ENCODE assay signal across 8 mouse cellular contexts in the genomic region with DNA sequence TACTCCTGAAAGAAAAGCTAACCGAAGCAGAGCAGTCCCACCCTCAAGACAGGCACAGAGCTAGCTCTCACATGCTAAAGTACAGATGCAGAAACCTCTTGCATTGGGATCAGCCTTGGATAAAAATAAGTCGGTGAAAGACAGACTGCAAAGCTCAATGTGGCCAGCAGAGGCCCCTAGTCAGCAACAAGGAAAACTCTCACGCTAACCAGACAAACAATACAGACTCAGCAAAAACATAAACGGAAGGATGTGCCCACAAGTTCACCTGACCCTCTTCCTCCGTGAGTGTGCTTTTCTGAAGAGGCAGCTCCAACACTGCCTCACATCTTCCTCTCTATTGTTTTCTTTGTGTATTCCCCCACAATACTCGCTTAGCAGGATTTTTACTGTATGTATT.
DNase-seq lines count a peak whose midpoint lies in the region; ATAC-seq and TF ChIP-seq lines count a peak whose summit lies in the region.

No protein-coding gene starts in this region.

- WGBS in heart, embryonic 14.5 days: 14% methylated on average over 6 of the region's 6 CpGs
- WGBS in liver, embryonic 11.5 days: 12% methylated on average over 6 of the region's 6 CpGs
- 13% methylated on average over 6 of the region's 6 CpGs for WGBS in stomach, embryonic 16.5 days

- peak overlapping the region; percentile 57 for H3K4me3 ChIP-seq in erythroblast, embryonic 14.5 days (replicated peaks)
- no peak overlapping the region for H3K4me3 ChIP-seq in heart, embryonic 14.5 days (ENCODE audit: control insufficient read depth in 1 of 2, insufficient read depth in 1 of 2, low read depth in 1 of 2, low read length in 2 of 2)
- no peak overlapping the region for H3K4me3 ChIP-seq in liver, embryonic 11.5 days (ENCODE audit: low read depth, low read length)
- no peak overlapping the region for H3K4me3 ChIP-seq in myocyte
- H3K4me3 ChIP-seq in stomach, embryonic 16.5 days (replicated peaks; ENCODE audit: low read length): no peak overlapping the region

- peak; percentile 85 for TF ChIP-seq CTCF in brain, embryonic 14.5 days (IDR thresholded peaks at IDR 0.05; ENCODE audit: borderline replicate concordance, extremely low read depth, insufficient read depth, insufficient read length)

- no peak overlapping the region for H3K27ac ChIP-seq in heart, embryonic 14.5 days (replicated peaks in 1 of 2; ENCODE audit: control insufficient read depth in 1 of 2, insufficient read depth in 1 of 2, low read depth in 2 of 2, low read length in 2 of 2)
- no peak overlapping the region for H3K27ac ChIP-seq in liver, embryonic 11.5 days (ENCODE audit: low read depth, low read length)
- no peak overlapping the region for H3K27ac ChIP-seq in stomach, embryonic 16.5 days (ENCODE audit: low read length)

- TF ChIP-seq POLR2A in brain, embryonic 14.5 days (IDR thresholded peaks at IDR 0.05; ENCODE audit: borderline replicate concordance, extremely low read depth, insufficient read depth, insufficient read length, poor library complexity, severe bottlenecking): no peak
- no peak for TF ChIP-seq POLR2A in myocyte (IDR thresholded peaks at IDR 0.05; ENCODE audit: insufficient read length, low read depth)

- peak overlapping the region; percentile 50 for H3K4me2 ChIP-seq in heart, embryonic 14.5 days (ENCODE audit: low read length)
- peak overlapping the region; percentile 44 for H3K4me2 ChIP-seq in liver, embryonic 11.5 days
- H3K4me2 ChIP-seq in myocyte (ENCODE audit: low read depth): peak overlapping the region; percentile 60
- peak overlapping the region; percentile 43 for H3K4me2 ChIP-seq in stomach, embryonic 16.5 days (ENCODE audit: low read depth, low read length)

- no peak overlapping the region for H3ac ChIP-seq in myocyte (ENCODE audit: control insufficient read depth, insufficient read length)

- no peak for ATAC-seq in heart, embryonic 14.5 days (ENCODE audit: insufficient number of reproducible peaks, insufficient read depth, low FRiP score, low read depth)
- ATAC-seq in liver, embryonic 11.5 days (replicated peaks; ENCODE audit: low FRiP score): peak; percentile 74
- peak; percentile 44; the same call in 1 of the 2 replicates for ATAC-seq in stomach, embryonic 16.5 days (ENCODE audit: insufficient read depth, low FRiP score)

- peak; percentile 14 to 46 for DNase-seq in CD8-positive naive resting alpha-beta T cell, adult 2 months (ENCODE audit: low read depth in 2 of 2, low spot score in 2 of 2)
- peak; percentile 88 for DNase-seq in brain, embryonic 14.5 days (ENCODE audit: low read depth)
- peak; percentile 80 for DNase-seq in kidney, postnatal 10 days
- peak; percentile 65 for DNase-seq in liver, embryonic 11.5 days (ENCODE audit: low spot score)

- H3K9me3 ChIP-seq in erythroblast, embryonic 14.5 days (ENCODE audit: control insufficient read depth, low read length): no peaks in the 10 kb centered on the region
- H3K9me3 ChIP-seq in heart, embryonic 14.5 days (ENCODE audit: control insufficient read depth, low read length): no peaks in the 10 kb centered on the region
- no peaks in the 10 kb centered on the region for H3K9me3 ChIP-seq in liver, embryonic 11.5 days (ENCODE audit: control insufficient read depth, low read length)
- H3K9me3 ChIP-seq in stomach, embryonic 16.5 days (replicated peaks; ENCODE audit: control insufficient read depth, low read length): no peaks in the 10 kb centered on the region

- no peaks in the 10 kb centered on the region for H3K36me3 ChIP-seq in erythroblast, embryonic 14.5 days (ENCODE audit: control insufficient read depth)
- no peaks in the 10 kb centered on the region for H3K36me3 ChIP-seq in heart, embryonic 14.5 days (ENCODE audit: control insufficient read depth, insufficient read depth, low read length)
- H3K36me3 ChIP-seq in liver, embryonic 11.5 days (ENCODE audit: control insufficient read depth, insufficient read depth, low read length): no peaks in the 10 kb centered on the region
- no peaks in the 10 kb centered on the region for H3K36me3 ChIP-seq in myocyte (ENCODE audit: control insufficient read depth, insufficient read depth)
- no peaks in the 10 kb centered on the region for H3K36me3 ChIP-seq in stomach, embryonic 16.5 days (ENCODE audit: control insufficient read depth, insufficient read depth, low read length)

- peaks cover 46% of the 10 kb centered on the region for H3K4me1 ChIP-seq in erythroblast, embryonic 14.5 days (ENCODE audit: control insufficient read depth)
- H3K4me1 ChIP-seq in heart, embryonic 14.5 days (ENCODE audit: control insufficient read depth in 2 of 2, insufficient read depth in 2 of 2, low read length in 2 of 2): peaks cover 0 to 3% of the 10 kb centered on the region in 2 experiments; a peak in 1 of 4 replicates
- no peaks in the 10 kb centered on the region; the same call in 1 of the 2 replicates for H3K4me1 ChIP-seq in liver, embryonic 11.5 days (replicated peaks; ENCODE audit: control insufficient read depth, insufficient read depth, low read length)
- peaks cover 3% of the 10 kb centered on the region; the same call in 1 of the 2 replicates for H3K4me1 ChIP-seq in stomach, embryonic 16.5 days (ENCODE audit: control insufficient read depth, insufficient read depth, low read length)

- no peak overlapping the region for H3K9ac ChIP-seq in heart, embryonic 14.5 days (ENCODE audit: low read length)
- H3K9ac ChIP-seq in liver, embryonic 11.5 days (ENCODE audit: low read depth, low read length): peak overlapping the region; percentile 41; the same call in 1 of the 2 replicates
- no peak overlapping the region for H3K9ac ChIP-seq in stomach, embryonic 16.5 days (ENCODE audit: low read length)

- H3K79me2 ChIP-seq in myocyte (ENCODE audit: control insufficient read depth, insufficient read depth): no peaks in the 10 kb centered on the region

- no peaks in the 10 kb centered on the region for H3K27me3 ChIP-seq in erythroblast, embryonic 14.5 days (ENCODE audit: control insufficient read depth)
- no peaks in the 10 kb centered on the region for H3K27me3 ChIP-seq in heart, embryonic 14.5 days (ENCODE audit: control insufficient read depth, insufficient read depth, low read length)
- no peaks in the 10 kb centered on the region for H3K27me3 ChIP-seq in liver, embryonic 11.5 days (replicated peaks; ENCODE audit: control insufficient read depth, insufficient read depth, low read length)
- peaks cover 11% of the 10 kb centered on the region for H3K27me3 ChIP-seq in myocyte (ENCODE audit: control insufficient read depth, insufficient read depth, insufficient read length)
- no peaks in the 10 kb centered on the region for H3K27me3 ChIP-seq in stomach, embryonic 16.5 days (ENCODE audit: control insufficient read depth, insufficient read depth, low read length)

TF ChIP-seq in myocyte, 11 proteins besides CTCF, POLR2A, EP300 and RAD21:
- TF ChIP-seq SRF (IDR thresholded peaks at IDR 0.05; ENCODE audit: control insufficient read depth, insufficient read length, low read depth) (no peak), POLR2AphosphoS2 (IDR thresholded peaks at IDR 0.05; ENCODE audit: insufficient read length, low read depth) (no peak), REST (IDR thresholded peaks at IDR 0.05; ENCODE audit: insufficient read depth, insufficient read length) (no peak), CEBPB (IDR thresholded peaks at IDR 0.05; ENCODE audit: insufficient read depth, poor library complexity, severe bottlenecking) (no peak), E2F4 (IDR thresholded peaks at IDR 0.05; ENCODE audit: insufficient read depth) (no peak), MYOD1 (IDR thresholded peaks at IDR 0.05; ENCODE audit: control insufficient read depth in 1 of 3, insufficient read length in 2 of 3, low read depth in 2 of 3) (no peak), MAX (IDR thresholded peaks at IDR 0.05; ENCODE audit: low read depth) (no peak), TCF3 (IDR thresholded peaks at IDR 0.05; ENCODE audit: insufficient read length, low read depth) (no peak), USF1 (IDR thresholded peaks at IDR 0.05; ENCODE audit: low read depth) (no peak), MYOG (IDR thresholded peaks at IDR 0.05; ENCODE audit: control insufficient read depth in 1 of 3, insufficient read depth in 1 of 3, insufficient read length in 2 of 3, low read depth in 2 of 3) (no peak), TCF12 (IDR thresholded peaks at IDR 0.05; ENCODE audit: insufficient read depth, poor library complexity, severe bottlenecking) (no peak)
TF ChIP-seq in myocyte: peak in this region for 0.

Comparison
In these comparisons a context has a peak if more than half of its experiments do, and no peak if none do; other contexts are left out.
1. DNase-seq: peak in every context shown above with its lines; median percentile 88 in brain, embryonic 14.5 days; 80 in kidney, postnatal 10 days; 65 in liver, embryonic 11.5 days; 30 in CD8-positive naive resting alpha-beta T cell, adult 2 months.